Mouse (Mus musculus) megakaryocyte, embryonic 14.5 days (primary cell): ENCODE data around the gene Mrpl43. TPM values are rescaled to one million over a fixed set of nuclear protein-coding genes. Genes with fewer than 3 reads are reported as not detected.

Source experiments
- H3K27me3 ChIP-seq: replicated peaks from 2 replicates; pipeline ENCODE3; 2012; ENCODE audit warnings: inconsistent platforms
- H3K36me3 ChIP-seq: replicated peaks from 2 replicates; pipeline ENCODE3; 2012; ENCODE audit warnings: low read length, inconsistent platforms, mixed read lengths
- H3K4me1 ChIP-seq: 2 replicates; pipeline ENCODE4 v1.6.1; 2012; ENCODE audit warnings: inconsistent platforms
- H3K4me3 ChIP-seq: replicated peaks from 2 replicates; pipeline ENCODE3; 2012; ENCODE audit warnings: moderate library complexity, mild to moderate bottlenecking, inconsistent platforms
- H3K9me3 ChIP-seq: 2 replicates; pipeline ENCODE4 v1.6.1; 2012; ENCODE audit warnings: inconsistent platforms
- FLI1 ChIP-seq: IDR thresholded peaks from 2 replicates; pipeline ENCODE4 v1.6.1; 2012; ENCODE audit warnings: low read length, inconsistent platforms, mixed read lengths
- GATA1 ChIP-seq: IDR thresholded peaks from 3 replicates; pipeline ENCODE4 v1.6.1; 2012; ENCODE audit warnings: mixed read lengths, low read length, inconsistent platforms, borderline replicate concordance
- polyA plus RNA-seq: library from polyadenylated mRNA; stranded (reverse); fragments of >175 nt; gene quantifications from 2 replicates; pipeline ENCODE4 v1.2.3, GENCODE M21; 2012; ENCODE audit warnings: low replicate concordance; ENCODE audit not compliant: insufficient read depth

Gene Mrpl43
- polyA plus RNA-seq, 1 experiment, result 76.4 TPM

GRCm38 (mm10) chr19:44992246-44992645 lies 14.0 kb downstream of the Mrpl43 start:
- Histone ChIP-seq H3K4me3 (no peak overlapping the region), H3K36me3 (no peaks in the 10 kb centered on the region), H3K9me3 (no peaks in the 10 kb centered on the region), H3K4me1 (peaks cover 32% of the 10 kb centered on the region), H3K27me3 (peaks cover 69% of the 10 kb centered on the region)
- TF ChIP-seq GATA1 (no peak), FLI1 (no peak)

DNA sequence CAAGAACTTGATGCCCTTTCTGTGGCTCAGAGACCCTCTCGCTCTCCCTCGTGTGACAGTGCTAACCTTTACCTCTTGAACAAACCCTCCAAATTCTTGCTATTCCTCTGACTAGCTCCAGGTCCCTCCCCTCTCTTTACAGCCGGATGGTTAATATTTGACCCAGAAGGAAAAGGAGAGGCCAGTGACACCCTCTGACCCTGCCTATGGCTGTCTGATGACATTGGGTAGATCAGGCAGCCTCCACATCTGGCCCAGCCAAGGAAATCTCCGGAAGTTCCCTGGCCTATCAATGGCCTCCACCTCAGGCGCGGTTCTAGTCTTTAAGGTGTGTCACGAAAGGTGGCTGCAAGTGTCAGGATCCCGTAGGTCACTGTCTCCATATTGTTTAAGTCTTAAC lies 15.2 kb downstream of the Mrpl43 start:
- Histone ChIP-seq H3K9me3 (no peaks in the 10 kb centered on the region), H3K36me3 (no peaks in the 10 kb centered on the region), H3K4me3 (no peak overlapping the region), H3K27me3 (peaks cover 65% of the 10 kb centered on the region), H3K4me1 (peaks cover 33% of the 10 kb centered on the region)
- TF ChIP-seq GATA1, result no peak
- TF ChIP-seq FLI1, result no peak

- peaks cover 61% of the 10 kb centered on the region for H3K27me3 ChIP-seq
- H3K4me1 ChIP-seq, result peaks cover 38% of the 10 kb centered on the region
- no peaks in the 10 kb centered on the region for H3K9me3 ChIP-seq
- H3K4me3 ChIP-seq, result peak overlapping the region; percentile 90
- TF ChIP-seq GATA1 (no peak), FLI1 (no peak)
- no peaks in the 10 kb centered on the region for H3K36me3 ChIP-seq
These were observed 16.4 kb downstream of the Mrpl43 start for GRCm38 (mm10) chr19:44989567-44990495.

- TF ChIP-seq FLI1 (no peak), GATA1 (no peak)
- H3K36me3 ChIP-seq, result peaks cover 6% of the 10 kb centered on the region
- peak within 1 kb of the TSS; percentile 90 for H3K4me3 ChIP-seq
- peaks cover 59% of the 10 kb centered on the region for H3K27me3 ChIP-seq
- H3K9me3 ChIP-seq, result no peaks in the 10 kb centered on the region
- peaks cover 36% of the 10 kb centered on the region for H3K4me1 ChIP-seq
These were observed 17.2 kb downstream of the Mrpl43 start, which contains the start of gene Sema4g for GRCm38 (mm10) chr19:44988831-44989566. Gene Sema4g (plus strand): TSS chr19:44989101.

GRCm38 (mm10) chr19:44988321-44988720 lies 17.9 kb downstream of the Mrpl43 start:
- H3K4me3 ChIP-seq, result peak overlapping the region; percentile 90
- H3K4me1 ChIP-seq, result peaks cover 36% of the 10 kb centered on the region
- peaks cover 59% of the 10 kb centered on the region for H3K27me3 ChIP-seq
- H3K9me3 ChIP-seq, result no peaks in the 10 kb centered on the region
- H3K36me3 ChIP-seq, result peaks cover 8% of the 10 kb centered on the region
- TF ChIP-seq GATA1 (no peak), FLI1 (no peak)

DNA sequence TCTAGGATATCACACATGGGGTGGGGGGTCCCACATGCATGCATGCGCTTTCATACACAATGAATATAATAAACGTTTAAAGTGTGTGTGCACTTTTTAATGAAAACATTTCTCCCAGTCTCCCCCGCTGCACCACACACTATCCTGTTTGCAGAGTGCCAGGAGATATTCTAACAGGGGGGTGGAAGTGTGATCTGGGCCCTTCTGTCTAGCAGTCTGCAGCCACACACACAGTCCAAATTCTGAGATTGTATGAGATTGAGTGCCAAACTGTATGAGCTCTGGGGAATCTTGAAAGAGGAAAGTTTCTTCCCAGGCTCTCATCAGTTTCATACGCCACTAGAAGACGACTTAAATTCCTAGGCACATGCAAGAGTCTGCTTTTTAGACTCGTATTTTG lies 18.4 kb downstream of the Mrpl43 start:
- Histone ChIP-seq H3K27me3 (peaks cover 57% of the 10 kb centered on the region), H3K36me3 (peaks cover 11% of the 10 kb centered on the region), H3K4me3 (no peak overlapping the region), H3K4me1 (peaks cover 36% of the 10 kb centered on the region), H3K9me3 (no peaks in the 10 kb centered on the region)
- no peak for TF ChIP-seq FLI1
- TF ChIP-seq GATA1, result no peak

DNA sequence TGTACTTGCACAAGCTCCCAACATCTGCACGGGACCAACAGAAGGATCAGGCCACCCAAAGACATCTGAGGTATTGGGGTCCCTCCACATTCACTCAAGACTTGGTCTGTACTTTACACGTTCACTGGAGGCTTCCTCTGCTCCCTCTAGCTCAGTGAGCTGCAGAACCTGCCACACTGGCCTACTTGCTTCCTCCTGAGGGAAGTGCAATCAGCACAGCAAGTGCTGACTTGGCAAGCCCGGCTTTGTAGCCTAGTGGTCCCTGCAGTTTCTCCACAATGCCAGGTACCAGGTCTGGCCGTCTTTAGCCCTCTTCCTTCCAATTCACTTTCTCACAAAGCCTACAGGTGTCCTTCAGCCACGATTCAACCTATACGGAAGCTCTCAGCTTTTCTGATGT lies 19.2 kb downstream of the Mrpl43 start:
- Histone ChIP-seq H3K9me3 (no peaks in the 10 kb centered on the region), H3K27me3 (peaks cover 50% of the 10 kb centered on the region), H3K36me3 (peaks cover 18% of the 10 kb centered on the region), H3K4me3 (no peak overlapping the region), H3K4me1 (peaks cover 31% of the 10 kb centered on the region)
- no peak for TF ChIP-seq GATA1
- TF ChIP-seq FLI1, result no peak

- TF ChIP-seq GATA1 (no peak), FLI1 (no peak)
- Histone ChIP-seq H3K36me3 (peaks cover 34% of the 10 kb centered on the region), H3K9me3 (no peaks in the 10 kb centered on the region), H3K27me3 (peaks cover 37% of the 10 kb centered on the region), H3K4me3 (peak overlapping the region; percentile 21), H3K4me1 (peaks cover 31% of the 10 kb centered on the region)
These were observed 20.9 kb downstream of the Mrpl43 start for GRCm38 (mm10) chr19:44985159-44985988.

DNA sequence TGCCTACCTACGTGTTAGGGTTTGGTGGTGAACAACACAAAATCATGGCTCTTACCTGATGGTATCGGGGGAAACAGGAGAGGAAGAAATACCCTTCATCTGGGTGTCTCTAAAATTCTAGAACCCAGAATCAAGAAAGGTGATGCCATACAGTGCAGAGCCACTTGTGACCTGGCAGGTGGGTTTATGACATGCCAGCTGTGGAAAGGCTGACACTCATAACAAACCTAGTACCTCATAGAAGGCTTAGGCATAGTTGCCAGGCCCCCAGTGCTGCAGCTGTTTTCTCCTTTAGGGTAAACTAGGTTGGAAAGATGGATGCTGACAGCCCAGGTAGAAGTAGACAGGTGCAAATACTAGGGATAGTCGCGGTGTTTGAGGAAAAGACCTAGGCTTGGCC lies 21.8 kb downstream of the Mrpl43 start:
- H3K4me3 ChIP-seq, result no peak overlapping the region
- no peak for TF ChIP-seq GATA1
- TF ChIP-seq FLI1, result no peak
- peaks cover 27% of the 10 kb centered on the region for H3K27me3 ChIP-seq
- peaks cover 43% of the 10 kb centered on the region for H3K36me3 ChIP-seq
- H3K4me1 ChIP-seq, result peaks cover 25% of the 10 kb centered on the region
- H3K9me3 ChIP-seq, result no peaks in the 10 kb centered on the region
